Mouse (Mus musculus) heart, postnatal 4 days (tissue): ENCODE results near the gene Fbxl18. TPM values are rescaled to one million over a fixed set of nuclear protein-coding genes. Genes with fewer than 3 reads are reported as not detected.

ENCODE experiments used
- DNase-seq: peaks from one replicate; pipeline ENCODE4 v3.0.0; 2021
- total RNA-seq, 2 experiments: library from RNA; stranded (reverse); gene quantifications; 2 replicates each; pipeline ENCODE4 v1.2.3; 2021

Fbxl18 gene
- total RNA-seq, 2 experiments from 2014 or later = 9.4 to 9.5 TPM

DNA sequence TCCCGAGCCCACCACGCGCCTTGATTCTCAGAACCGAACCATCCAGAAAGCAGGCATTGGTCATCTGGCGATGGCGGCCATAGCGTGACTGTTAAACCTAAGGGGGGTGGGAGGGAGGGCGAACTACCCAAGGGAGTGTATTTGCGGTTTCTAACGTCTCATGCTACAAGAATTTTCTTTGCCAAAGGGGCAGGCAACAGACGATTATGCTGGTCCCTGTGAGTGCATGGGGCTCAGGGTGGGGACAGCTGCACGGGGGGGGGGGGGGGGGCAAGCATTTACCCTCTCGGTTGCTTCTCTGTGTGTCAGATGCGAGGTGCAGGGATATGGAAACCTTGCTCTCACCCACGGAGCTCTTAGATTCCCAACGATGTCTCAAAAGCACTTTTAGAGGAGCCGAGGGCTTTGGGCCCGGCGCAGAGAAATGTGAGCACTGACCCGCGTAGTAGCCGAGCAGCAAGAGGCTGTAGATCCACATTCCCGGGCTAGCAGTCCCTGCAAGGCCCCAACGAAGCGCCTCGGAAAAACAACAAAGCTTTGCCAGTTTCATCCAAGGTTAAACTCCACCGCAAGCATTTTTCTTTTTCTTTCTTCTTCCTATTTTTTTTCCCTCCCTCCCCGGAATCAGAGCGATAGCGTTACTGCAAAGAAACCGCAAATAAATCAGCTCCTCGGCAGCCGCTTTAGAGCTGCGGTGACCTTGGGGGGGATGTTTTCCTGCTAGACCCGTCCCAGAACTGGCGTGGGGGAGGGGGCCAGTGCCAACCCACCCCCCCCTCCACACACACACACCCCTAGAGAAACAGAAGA is 72.7 kb downstream of the Fbxl18 start:
- peak; percentile 56 for DNase-seq

GRCm38 (mm10) chr5:142821974-142822285 is 73.3 kb downstream of the Fbxl18 start:
- DNase-seq = no peak

DNA sequence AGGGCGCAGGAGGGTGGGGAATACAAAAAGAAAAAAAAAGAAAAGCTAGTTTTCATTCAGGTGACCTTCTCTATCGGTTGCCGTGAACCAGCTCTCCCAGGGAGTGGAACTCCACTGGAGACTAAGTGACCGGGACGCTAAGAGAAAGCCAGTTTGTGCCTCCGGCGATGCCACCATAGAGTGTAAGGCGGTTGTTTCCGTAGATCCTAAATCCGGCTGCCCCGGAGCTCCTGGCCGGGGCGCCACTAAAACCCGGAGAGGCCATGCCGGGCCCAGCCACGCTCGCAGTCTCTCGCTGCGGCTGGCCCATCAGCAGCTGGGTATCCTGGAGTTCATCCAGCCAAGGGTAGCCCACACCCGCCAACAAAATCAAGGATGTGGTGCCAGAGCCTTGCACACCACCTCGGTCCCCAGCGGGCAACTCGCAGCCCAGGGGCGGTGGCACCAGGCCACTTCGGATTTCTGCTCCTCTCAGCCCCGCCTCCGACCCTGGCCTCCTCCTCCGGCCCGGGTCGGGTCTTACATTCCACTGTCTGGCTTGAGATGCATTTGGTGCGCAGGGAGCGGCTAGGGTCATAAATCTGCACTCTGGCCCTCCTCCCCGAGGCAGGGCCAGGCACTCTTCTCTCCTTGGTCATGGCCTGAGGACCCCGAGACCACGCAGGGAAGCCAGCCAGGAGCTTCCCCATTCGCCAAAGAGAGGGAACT is 73.8 kb downstream of the Fbxl18 start:
- DNase-seq = peak; percentile 93

GRCm38 (mm10) chr5:142820276-142821265 is 74.7 kb downstream of the Fbxl18 start:
- peak; percentile 82 for DNase-seq

DNA sequence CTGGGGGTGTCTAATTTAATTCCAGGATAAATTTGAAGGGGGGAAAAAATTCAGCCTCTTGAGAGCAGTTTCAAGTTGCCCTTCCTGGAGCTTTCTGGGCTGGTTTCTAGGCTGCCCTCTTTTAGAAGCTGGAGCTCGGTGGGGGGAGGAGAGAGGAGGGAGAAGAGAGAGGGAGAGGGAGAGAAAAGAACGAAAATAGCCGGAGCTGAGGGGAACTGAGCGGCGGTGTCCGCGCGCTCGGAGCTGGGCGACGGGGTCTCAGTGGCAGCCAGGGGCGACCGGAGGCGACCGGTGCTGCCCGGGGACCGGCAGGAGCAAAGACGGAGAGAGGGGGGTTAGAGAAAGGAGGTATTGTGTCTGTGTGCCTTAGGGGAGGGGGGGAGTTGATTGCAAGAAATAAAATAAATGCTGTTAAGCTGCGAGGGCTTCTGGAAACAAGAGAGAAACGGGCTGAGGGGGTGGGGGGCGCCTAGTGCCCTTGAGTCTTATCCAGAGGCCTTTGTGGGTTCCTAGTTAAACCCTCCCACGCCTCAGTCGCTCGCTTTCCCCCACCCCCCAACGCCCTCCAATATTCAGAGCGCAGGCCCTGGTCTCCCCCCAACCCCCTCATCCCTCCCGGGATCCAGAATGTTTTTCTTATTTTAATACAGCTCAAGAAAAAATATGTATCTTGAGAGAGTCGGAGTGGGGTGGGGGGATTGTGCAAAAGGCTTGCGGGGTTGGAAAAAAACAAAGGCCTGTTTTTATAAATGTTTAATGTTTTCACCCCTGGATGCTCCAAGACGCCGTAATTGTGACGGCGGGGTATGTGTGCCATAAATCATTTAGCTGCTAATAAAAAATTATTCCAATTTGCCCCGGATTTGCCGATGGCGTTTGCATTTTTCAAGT is 75.6 kb downstream of the Fbxl18 start:
- DNase-seq = peak; percentile 80

GRCm38 (mm10) chr5:142818435-142819360 is 76.5 kb downstream of the Fbxl18 start:
- DNase-seq = peak; percentile 83

- peak; percentile 100 for DNase-seq
These were observed 77.4 kb downstream of the Fbxl18 start, which contains the start of gene Tnrc18 for GRCm38 (mm10) chr5:142817524-142818434. Gene Tnrc18 (minus strand): TSS chr5:142817662.

Other genes with a start within 250 kb of the Fbxl18 start
- gene Slc29a4, start 202.9 kb downstream of the Fbxl18 start, total RNA-seq = 1 to 10 TPM in 1 of 2 experiments, under 1 TPM in 1; 0.92 to 1.8 TPM
- 100 to 1,000 TPM; 113 TPM for gene Tnrc18, start 77.8 kb downstream of the Fbxl18 start, total RNA-seq
- 1,000 to 10,000 TPM; 2,345 to 2,495 TPM for gene Actb, start 11.3 kb upstream of the Fbxl18 start, total RNA-seq
- 100 to 1,000 TPM; 145 to 173 TPM for gene Fscn1, start 64.9 kb upstream of the Fbxl18 start, total RNA-seq
- gene Rnf216, start 217.6 kb upstream of the Fbxl18 start, total RNA-seq = 10 to 100 TPM; 28.9 to 32.2 TPM